Mouse (Mus musculus) neural tube, embryonic 10.5 days (tissue): ENCODE results near the gene Psmd5.
A peak's percentile ranks its signal among the peaks of the same experiment; 100 is the strongest.

Source experiments
- DNase-seq: peaks from one replicate; pipeline ENCODE4 v3.0.0-alpha.2; 2017; ENCODE audit warnings: low spot score; ENCODE audit errors: extremely low spot score

Gene Psmd5

GRCm38 (mm10) chr2:34874816-34875345 lies at the start of gene Psmd5:
Gene Psmd5 (minus strand): TSS chr2:34874968.
- peak; percentile 24 for DNase-seq

- no peak for DNase-seq
Observed at GRCm38 (mm10) chr2:34922729-34923128, 48.0 kb upstream of the Psmd5 start.

GRCm38 (mm10) chr2:34920144-34920543 lies 45.4 kb upstream of the Psmd5 start:
- DNase-seq, result no peak

- peak; percentile 18 for DNase-seq
Observed at GRCm38 (mm10) chr2:34915103-34915502, 40.3 kb upstream of the Psmd5 start.

GRCm38 (mm10) chr2:34914823-34915082 lies 40.0 kb upstream of the Psmd5 start:
- DNase-seq, result no peak

GRCm38 (mm10) chr2:34914069-34914822 lies 39.5 kb upstream of the Psmd5 start:
- DNase-seq, result no peak

GRCm38 (mm10) chr2:34913218-34914068 lies 38.7 kb upstream of the Psmd5 start, which contains the start of gene Phf19:
Gene Phf19 (minus strand): TSS chr2:34914026.
- peak; percentile 56 for DNase-seq

GRCm38 (mm10) chr2:34912613-34913012 lies 37.8 kb upstream of the Psmd5 start:
- peak; percentile 20 for DNase-seq

- no peak for DNase-seq
Observed at GRCm38 (mm10) chr2:34911871-34912270, 37.1 kb upstream of the Psmd5 start.

- no peak for DNase-seq
Observed at GRCm38 (mm10) chr2:34909719-34910118, 35.0 kb upstream of the Psmd5 start.

GRCm38 (mm10) chr2:34906861-34907604 lies 32.3 kb upstream of the Psmd5 start:
- DNase-seq, result no peak

- DNase-seq, result no peak
Observed at GRCm38 (mm10) chr2:34906426-34906825, 31.7 kb upstream of the Psmd5 start.

GRCm38 (mm10) chr2:34904849-34905542 lies 30.2 kb upstream of the Psmd5 start:
- peak; percentile 98 for DNase-seq

GRCm38 (mm10) chr2:34903652-34904405 lies 29.1 kb upstream of the Psmd5 start:
- no peak for DNase-seq

- no peak for DNase-seq
Observed at GRCm38 (mm10) chr2:34903191-34903590, 28.4 kb upstream of the Psmd5 start.

GRCm38 (mm10) chr2:34902731-34903130 lies 28.0 kb upstream of the Psmd5 start:
- no peak for DNase-seq

GRCm38 (mm10) chr2:34901726-34902125 lies 27.0 kb upstream of the Psmd5 start:
- no peak for DNase-seq

- no peak for DNase-seq
Observed at GRCm38 (mm10) chr2:34900412-34900811, 25.6 kb upstream of the Psmd5 start.

GRCm38 (mm10) chr2:34899682-34900081 lies 24.9 kb upstream of the Psmd5 start:
- DNase-seq, result no peak

GRCm38 (mm10) chr2:34897820-34898219 lies 23.1 kb upstream of the Psmd5 start:
- DNase-seq, result peak; percentile 30
